Comparison of ENCODE assay signal across 28 mouse cellular contexts in the genomic region with DNA sequence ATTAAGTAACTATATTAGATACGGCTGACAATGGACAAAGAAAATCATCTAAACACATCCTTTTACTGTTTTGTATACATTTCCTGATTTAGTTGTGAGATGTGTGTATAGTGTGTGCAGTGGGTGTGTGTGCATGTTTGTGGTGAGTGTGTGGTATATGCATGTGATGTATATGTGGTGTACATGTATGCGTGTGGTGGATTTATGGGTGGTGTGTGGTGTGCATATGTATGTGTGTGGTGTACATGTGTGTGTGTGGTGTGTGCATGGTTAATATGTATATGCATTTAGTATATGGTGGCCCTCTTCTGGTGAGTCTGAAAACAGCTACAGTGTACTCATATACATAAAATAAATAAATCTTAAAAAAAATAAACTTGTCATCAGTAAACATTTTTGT. TPM values are rescaled to one million over a fixed set of nuclear protein-coding genes. Genes with fewer than 3 reads are reported as not detected.
A peak's percentile ranks its signal among the peaks of the same experiment; 100 is the strongest.
DNase-seq lines count a peak whose midpoint lies in the region; ATAC-seq and TF ChIP-seq lines count a peak whose summit lies in the region.
"Had no signal": no experiment of that assay in that cellular context is flagged by ENCODE, and none has a peak within 500 bp of the region (broad histone marks: within the 10 kb centered on the region; RNA-seq: fewer than 3 reads in every experiment).

No protein-coding gene starts in this region.

- 0 out of 2 replicates have a peak, but pooled peaks have one; percentile 13 for TF ChIP-seq CTCF in kidney, postnatal 0 days (IDR thresholded peaks at IDR 0.05; ENCODE audit: low read depth)
- 0 out of 2 replicates have a peak, but pooled peaks have one; percentile 18 for TF ChIP-seq CTCF in liver, postnatal 0 days (IDR thresholded peaks at IDR 0.05; ENCODE audit: low read depth)
- TF ChIP-seq CTCF in stomach, postnatal 0 days (IDR thresholded peaks at IDR 0.05; ENCODE audit: low read depth): peak; percentile 19; the same call in 1 of the 2 replicates

- peak; percentile 22 for DNase-seq in CD4-positive, CD25-positive, alpha-beta regulatory T cell, adult 2 months (ENCODE audit: low read depth, low spot score)
- DNase-seq in kidney, postnatal 0 days (ENCODE audit: low spot score): no peak
- no peak for DNase-seq in kidney, adult 9 months
- DNase-seq in liver, postnatal 0 days: no peak
- no peak for DNase-seq in liver, embryonic 11.5 days (ENCODE audit: low spot score)
- DNase-seq in stomach, postnatal 0 days (ENCODE audit: low spot score): no peak
- DNase-seq in urinary bladder, adult 18-20 months (ENCODE audit: low spot score in 2 of 2): no peak
- DNase-seq: adrenal gland, adult 8-10 months; adrenal gland, postnatal 25 days; cerebellum, adult 11-12 months; cerebellum, adult 9-10 months; cerebellum, postnatal 25 days; forebrain, postnatal 0 days; gastrocnemius, adult 2 months; gastrocnemius, postnatal 25 days; heart, adult 18-20 months; heart, postnatal 10 days; heart, postnatal 36 days had no signal

- H3K9ac ChIP-seq in kidney, postnatal 0 days (ENCODE audit: low read depth, low read length): no peak overlapping the region
- no peak overlapping the region for H3K9ac ChIP-seq in liver, postnatal 0 days (replicated peaks)
- no peak overlapping the region for H3K9ac ChIP-seq in liver, embryonic 11.5 days (ENCODE audit: low read depth, low read length)
- no peak overlapping the region for H3K9ac ChIP-seq in stomach, postnatal 0 days (ENCODE audit: low read length)
- H3K9ac ChIP-seq: embryonic facial prominence, embryonic 12.5 days; embryonic facial prominence, embryonic 15.5 days; forebrain, postnatal 0 days; heart, embryonic 12.5 days; heart, embryonic 15.5 days; hindbrain, embryonic 13.5 days had no signal

- no peak overlapping the region for H3K4me2 ChIP-seq in kidney, postnatal 0 days (ENCODE audit: low read length)
- H3K4me2 ChIP-seq in liver, postnatal 0 days (ENCODE audit: low read depth, low read length): no peak overlapping the region
- H3K4me2 ChIP-seq in liver, embryonic 11.5 days: no peak overlapping the region
- no peak overlapping the region for H3K4me2 ChIP-seq in stomach, postnatal 0 days (replicated peaks; ENCODE audit: low read depth)
- H3K4me2 ChIP-seq: embryonic facial prominence, embryonic 12.5 days; embryonic facial prominence, embryonic 15.5 days; heart, embryonic 12.5 days; heart, embryonic 15.5 days; hindbrain, embryonic 13.5 days had no signal

- H3K27me3 ChIP-seq in kidney, postnatal 0 days (ENCODE audit: insufficient read depth, low read length): no peaks in the 10 kb centered on the region
- H3K27me3 ChIP-seq in liver, postnatal 0 days (ENCODE audit: insufficient read depth, low read length): no peaks in the 10 kb centered on the region
- no peaks in the 10 kb centered on the region for H3K27me3 ChIP-seq in liver, embryonic 11.5 days (replicated peaks; ENCODE audit: control insufficient read depth, insufficient read depth, low read length)
- no peaks in the 10 kb centered on the region for H3K27me3 ChIP-seq in stomach, postnatal 0 days (ENCODE audit: control insufficient read depth, insufficient read depth, low read length)
- H3K27me3 ChIP-seq: embryonic facial prominence, embryonic 12.5 days; embryonic facial prominence, embryonic 15.5 days; heart, embryonic 12.5 days; heart, embryonic 15.5 days had no signal

- H3K4me1 ChIP-seq in kidney, postnatal 0 days (replicated peaks; ENCODE audit: insufficient read depth, low read length): no peaks in the 10 kb centered on the region
- H3K4me1 ChIP-seq in liver, postnatal 0 days (ENCODE audit: insufficient read depth): peaks cover 8% of the 10 kb centered on the region
- H3K4me1 ChIP-seq in liver, embryonic 11.5 days (replicated peaks; ENCODE audit: control insufficient read depth, insufficient read depth, low read length): peaks cover 6% of the 10 kb centered on the region
- no peaks in the 10 kb centered on the region for H3K4me1 ChIP-seq in stomach, postnatal 0 days (replicated peaks; ENCODE audit: control insufficient read depth, insufficient read depth)
- H3K4me1 ChIP-seq: embryonic facial prominence, embryonic 12.5 days; embryonic facial prominence, embryonic 15.5 days had no signal

- H3K9me3 ChIP-seq in kidney, postnatal 0 days (replicated peaks; ENCODE audit: low read length): no peaks in the 10 kb centered on the region
- no peaks in the 10 kb centered on the region for H3K9me3 ChIP-seq in liver, postnatal 0 days (ENCODE audit: low read length)
- H3K9me3 ChIP-seq in liver, embryonic 11.5 days (ENCODE audit: control insufficient read depth, low read length): no peaks in the 10 kb centered on the region
- no peaks in the 10 kb centered on the region for H3K9me3 ChIP-seq in stomach, postnatal 0 days (ENCODE audit: control insufficient read depth, low read length)
- H3K9me3 ChIP-seq: embryonic facial prominence, embryonic 12.5 days; embryonic facial prominence, embryonic 15.5 days; heart, embryonic 12.5 days; heart, embryonic 15.5 days; hindbrain, embryonic 10.5 days; hindbrain, embryonic 13.5 days had no signal

- no peak overlapping the region for H3K27ac ChIP-seq in kidney, postnatal 0 days
- H3K27ac ChIP-seq in liver, postnatal 0 days (ENCODE audit: low read depth): no peak overlapping the region
- H3K27ac ChIP-seq in liver, embryonic 11.5 days (ENCODE audit: low read depth, low read length): no peak overlapping the region
- H3K27ac ChIP-seq in stomach, postnatal 0 days (replicated peaks): no peak overlapping the region
- H3K27ac ChIP-seq: embryonic facial prominence, embryonic 12.5 days; embryonic facial prominence, embryonic 15.5 days; gastrocnemius, adult 2 months; heart, embryonic 15.5 days; hindbrain, embryonic 10.5 days; hindbrain, embryonic 13.5 days had no signal

- ATAC-seq in CD4-positive, CD25-positive, alpha-beta regulatory T cell, adult 4 months: no peak
- no peak for ATAC-seq in kidney, postnatal 0 days (replicated peaks; ENCODE audit: low FRiP score, low read depth)
- ATAC-seq in liver, postnatal 0 days: no peak
- ATAC-seq in liver, embryonic 11.5 days (replicated peaks; ENCODE audit: low FRiP score): no peak
- ATAC-seq in stomach, postnatal 0 days (ENCODE audit: low FRiP score, low TSS enrichment): no peak
- ATAC-seq: activated CD4-positive, CD25-positive, alpha-beta regulatory T cell, adult 4 months; forebrain, embryonic 14.5 days; forebrain, postnatal 0 days; hindbrain, embryonic 16.5 days had no signal

- H3K4me3 ChIP-seq in kidney, postnatal 0 days (replicated peaks; ENCODE audit: low read depth, low read length): no peak overlapping the region
- no peak overlapping the region for H3K4me3 ChIP-seq in liver, postnatal 0 days (ENCODE audit: low read depth, low read length)
- H3K4me3 ChIP-seq in liver, embryonic 11.5 days (ENCODE audit: low read depth, low read length): no peak overlapping the region
- no peak overlapping the region for H3K4me3 ChIP-seq in stomach, postnatal 0 days (ENCODE audit: low read depth, low read length)
- H3K4me3 ChIP-seq: embryonic facial prominence, embryonic 12.5 days; embryonic facial prominence, embryonic 15.5 days; gastrocnemius, adult 2 months; heart, embryonic 12.5 days; heart, embryonic 15.5 days; hindbrain, embryonic 10.5 days; hindbrain, embryonic 13.5 days had no signal

- 97% methylated on average over 2 of the region's 2 CpGs for WGBS in kidney, postnatal 0 days
- WGBS in liver, postnatal 0 days (ENCODE audit: insufficient replicate concordance): 90% methylated on average over 2 of the region's 2 CpGs
- WGBS in liver, embryonic 11.5 days: 94% methylated on average over 2 of the region's 2 CpGs
- 90% methylated on average over 2 of the region's 2 CpGs for WGBS in stomach, postnatal 0 days

- no peaks in the 10 kb centered on the region for H3K36me3 ChIP-seq in kidney, postnatal 0 days (ENCODE audit: insufficient read depth, low read length)
- no peaks in the 10 kb centered on the region for H3K36me3 ChIP-seq in liver, postnatal 0 days (replicated peaks; ENCODE audit: insufficient read depth, low read length)
- no peaks in the 10 kb centered on the region for H3K36me3 ChIP-seq in liver, embryonic 11.5 days (ENCODE audit: control insufficient read depth, insufficient read depth, low read length)
- H3K36me3 ChIP-seq in stomach, postnatal 0 days (ENCODE audit: control insufficient read depth, insufficient read depth, low read length): no peaks in the 10 kb centered on the region
- H3K36me3 ChIP-seq: embryonic facial prominence, embryonic 12.5 days; embryonic facial prominence, embryonic 15.5 days; heart, embryonic 12.5 days; heart, embryonic 15.5 days; hindbrain, embryonic 10.5 days; hindbrain, embryonic 13.5 days had no signal

- TF ChIP-seq EP300 in liver, postnatal 0 days (IDR thresholded peaks at IDR 0.05; ENCODE audit: low read depth): no peak
- no peak for TF ChIP-seq EP300 in stomach, postnatal 0 days (optimal IDR thresholded peaks at IDR 0.05)

RNA-seq across cellular contexts. Expression of a gene that starts 5.7 kb away (rescaled TPM):
- polyA plus RNA-seq in CD4-positive, CD25-positive, alpha-beta regulatory T cell, adult 4 months (2017; shearing (Covaris generic)): 1,000 to 10,000 TPM; 1,067 to 1,377 TPM
- 1,371 and 1,476 TPM in 2 replicates for polyA plus RNA-seq in kidney, postnatal 0 days (2015; fragmentation: Nextera tagmentation; extraction: Ambion mirVana)
- 872 and 914 TPM in 2 replicates for polyA plus RNA-seq in liver, postnatal 0 days (2015; fragmentation: Nextera tagmentation; extraction: Ambion mirVana)
- polyA plus RNA-seq in liver, embryonic 11.5 days (2014; fragmentation: Nextera tagmentation; extraction: Ambion mirVana): 2,995 and 3,090 TPM in 2 replicates
- 1,169 and 1,205 TPM in 2 replicates for polyA plus RNA-seq in stomach, postnatal 0 days (2015; fragmentation: Nextera tagmentation; extraction: Ambion mirVana)

RNA-seq across cellular contexts. Expression of a gene that starts 8.1 kb away (rescaled TPM):
- not detected for polyA plus RNA-seq in CD4-positive, CD25-positive, alpha-beta regulatory T cell, adult 4 months (2017; shearing (Covaris generic))
- polyA plus RNA-seq in kidney, postnatal 0 days (2015; fragmentation: Nextera tagmentation; extraction: Ambion mirVana): 6.8 and 7.5 TPM in 2 replicates
- polyA plus RNA-seq in liver, postnatal 0 days (2015; fragmentation: Nextera tagmentation; extraction: Ambion mirVana): not detected in 2 replicates
- polyA plus RNA-seq in liver, embryonic 11.5 days (2014; fragmentation: Nextera tagmentation; extraction: Ambion mirVana): 1.3 and 1.7 TPM in 2 replicates
- 1.4 and 1.7 TPM in 2 replicates for polyA plus RNA-seq in stomach, postnatal 0 days (2015; fragmentation: Nextera tagmentation; extraction: Ambion mirVana)
- polyA plus RNA-seq: activated CD4-positive, CD25-positive, alpha-beta regulatory T cell, adult 4 months had no signal

RNA-seq across cellular contexts. Expression of a gene that starts 13.8 kb away (rescaled TPM):
- polyA plus RNA-seq in CD4-positive, CD25-positive, alpha-beta regulatory T cell, adult 4 months (2017; shearing (Covaris generic)): 100 to 1,000 TPM; 120 to 134 TPM
- polyA plus RNA-seq in kidney, postnatal 0 days (2015; fragmentation: Nextera tagmentation; extraction: Ambion mirVana): 63.0 and 65.0 TPM in 2 replicates
- polyA plus RNA-seq in liver, postnatal 0 days (2015; fragmentation: Nextera tagmentation; extraction: Ambion mirVana): 46.1 and 48.9 TPM in 2 replicates
- polyA plus RNA-seq in liver, embryonic 11.5 days (2014; fragmentation: Nextera tagmentation; extraction: Ambion mirVana): 121 and 130 TPM in 2 replicates
- 40.6 and 43.3 TPM in 2 replicates for polyA plus RNA-seq in stomach, postnatal 0 days (2015; fragmentation: Nextera tagmentation; extraction: Ambion mirVana)

RNA-seq across cellular contexts. Expression of a gene that starts 20.5 kb away (rescaled TPM):
- polyA plus RNA-seq in CD4-positive, CD25-positive, alpha-beta regulatory T cell, adult 4 months (2017; shearing (Covaris generic)): not detected
- polyA plus RNA-seq in kidney, postnatal 0 days (2015; fragmentation: Nextera tagmentation; extraction: Ambion mirVana): 21.4 and 23.1 TPM in 2 replicates
- 7.7 and 10.4 TPM in 2 replicates for polyA plus RNA-seq in liver, postnatal 0 days (2015; fragmentation: Nextera tagmentation; extraction: Ambion mirVana)
- polyA plus RNA-seq in liver, embryonic 11.5 days (2014; fragmentation: Nextera tagmentation; extraction: Ambion mirVana): 7.0 and 8.3 TPM in 2 replicates
- polyA plus RNA-seq in stomach, postnatal 0 days (2015; fragmentation: Nextera tagmentation; extraction: Ambion mirVana): 36.4 and 40.5 TPM in 2 replicates
- polyA plus RNA-seq: activated CD4-positive, CD25-positive, alpha-beta regulatory T cell, adult 4 months had no signal

RNA-seq across cellular contexts. Expression of a gene that starts 26.6 kb away (rescaled TPM):
- 1 to 10 TPM; 8.3 to 9.1 TPM for polyA plus RNA-seq in CD4-positive, CD25-positive, alpha-beta regulatory T cell, adult 4 months (2017; shearing (Covaris generic))
- polyA plus RNA-seq in kidney, postnatal 0 days (2015; fragmentation: Nextera tagmentation; extraction: Ambion mirVana): 9.7 and 12.7 TPM in 2 replicates
- 1.0 and 1.4 TPM in 2 replicates for polyA plus RNA-seq in liver, postnatal 0 days (2015; fragmentation: Nextera tagmentation; extraction: Ambion mirVana)
- 9.5 and 10.5 TPM in 2 replicates for polyA plus RNA-seq in liver, embryonic 11.5 days (2014; fragmentation: Nextera tagmentation; extraction: Ambion mirVana)
- polyA plus RNA-seq in stomach, postnatal 0 days (2015; fragmentation: Nextera tagmentation; extraction: Ambion mirVana): 2.3 and 3.9 TPM in 2 replicates
